Mouse (Mus musculus): ENCODE measurements around the gene H2-K1. TPM values are rescaled to one million over a fixed set of nuclear protein-coding genes. Genes with fewer than 3 reads are reported as not detected.

Gene H2-K1
- polyA plus RNA-seq, 1 experiment: 298 TPM

- Histone ChIP-seq H3K36me3 (ENCODE audit: control insufficient read depth, insufficient read depth, low read length) (no peaks in the 10 kb centered on the region), H3K4me1 (ENCODE audit: control insufficient read depth, insufficient read depth, low read length) (peaks cover 34% of the 10 kb centered on the region), H3K27me3 (ENCODE audit: control insufficient read depth, insufficient read depth, low read length) (no peaks in the 10 kb centered on the region), H3K4me3 (ENCODE audit: control insufficient read depth, low read depth, low read length) (peak within 1 kb of the TSS; percentile 82), H3K27ac (ENCODE audit: control insufficient read depth, insufficient read depth, low read depth, low read length) (peak within 1 kb of the TSS; percentile 93)
- TF ChIP-seq POLR2A (IDR thresholded peaks at IDR 0.05; ENCODE audit: control insufficient read depth, low read depth, low read length) (peak; percentile 94), CTCF (IDR thresholded peaks at IDR 0.05; ENCODE audit: control insufficient read depth, insufficient read depth, insufficient replicate concordance, low read depth, low read length) (no peak)
Observed at GRCm38 (mm10) chr17:34031465-34032173, 31.5 kb upstream of the H2-K1 start, which contains the start of the genes Slc39a7 and Rxrb. Gene Slc39a7, minus strand, starts transcription at chr17:34031682. Gene Rxrb, plus strand, starts transcription at chr17:34031812.

- Histone ChIP-seq H3K27ac (ENCODE audit: control insufficient read depth, insufficient read depth, low read depth, low read length) (peak overlapping the region; percentile 58), H3K4me3 (ENCODE audit: control insufficient read depth, low read depth, low read length) (peak overlapping the region; percentile 82), H3K27me3 (ENCODE audit: control insufficient read depth, insufficient read depth, low read length) (no peaks in the 10 kb centered on the region), H3K4me1 (ENCODE audit: control insufficient read depth, insufficient read depth, low read length) (peaks cover 41% of the 10 kb centered on the region), H3K36me3 (ENCODE audit: control insufficient read depth, insufficient read depth, low read length) (no peaks in the 10 kb centered on the region)
- TF ChIP-seq CTCF (IDR thresholded peaks at IDR 0.05; ENCODE audit: control insufficient read depth, insufficient read depth, insufficient replicate concordance, low read depth, low read length) (no peak), POLR2A (IDR thresholded peaks at IDR 0.05; ENCODE audit: control insufficient read depth, low read depth, low read length) (no peak)
Observed at GRCm38 (mm10) chr17:34030861-34031326, 30.7 kb upstream of the H2-K1 start.

GRCm38 (mm10) chr17:34029890-34030595 is 29.9 kb upstream of the H2-K1 start:
- no peak overlapping the region for H3K4me3 ChIP-seq (ENCODE audit: control insufficient read depth, low read depth, low read length)
- peaks cover 46% of the 10 kb centered on the region for H3K4me1 ChIP-seq (ENCODE audit: control insufficient read depth, insufficient read depth, low read length)
- TF ChIP-seq POLR2A (IDR thresholded peaks at IDR 0.05; ENCODE audit: control insufficient read depth, low read depth, low read length) (no peak), CTCF (IDR thresholded peaks at IDR 0.05; ENCODE audit: control insufficient read depth, insufficient read depth, insufficient replicate concordance, low read depth, low read length) (no peak)
- no peaks in the 10 kb centered on the region for H3K36me3 ChIP-seq (ENCODE audit: control insufficient read depth, insufficient read depth, low read length)
- H3K27me3 ChIP-seq (ENCODE audit: control insufficient read depth, insufficient read depth, low read length): no peaks in the 10 kb centered on the region
- H3K27ac ChIP-seq (ENCODE audit: control insufficient read depth, insufficient read depth, low read depth, low read length): no peak overlapping the region

GRCm38 (mm10) chr17:34029150-34029889 is 29.2 kb upstream of the H2-K1 start:
- Histone ChIP-seq H3K4me3 (ENCODE audit: control insufficient read depth, low read depth, low read length) (no peak overlapping the region), H3K4me1 (ENCODE audit: control insufficient read depth, insufficient read depth, low read length) (peaks cover 49% of the 10 kb centered on the region), H3K27me3 (ENCODE audit: control insufficient read depth, insufficient read depth, low read length) (no peaks in the 10 kb centered on the region), H3K36me3 (ENCODE audit: control insufficient read depth, insufficient read depth, low read length) (no peaks in the 10 kb centered on the region), H3K27ac (ENCODE audit: control insufficient read depth, insufficient read depth, low read depth, low read length) (no peak overlapping the region)
- TF ChIP-seq POLR2A (IDR thresholded peaks at IDR 0.05; ENCODE audit: control insufficient read depth, low read depth, low read length) (no peak), CTCF (IDR thresholded peaks at IDR 0.05; ENCODE audit: control insufficient read depth, insufficient read depth, insufficient replicate concordance, low read depth, low read length) (no peak)

- peaks cover 52% of the 10 kb centered on the region for H3K4me1 ChIP-seq (ENCODE audit: control insufficient read depth, insufficient read depth, low read length)
- H3K27ac ChIP-seq (ENCODE audit: control insufficient read depth, insufficient read depth, low read depth, low read length): no peak overlapping the region
- no peak for TF ChIP-seq POLR2A (IDR thresholded peaks at IDR 0.05; ENCODE audit: control insufficient read depth, low read depth, low read length)
Observed at GRCm38 (mm10) chr17:34028501-34029149, 28.5 kb upstream of the H2-K1 start.

GRCm38 (mm10) chr17:34027656-34028223 is 27.6 kb upstream of the H2-K1 start, which contains the start of gene H2-Ke6:
Gene H2-Ke6, minus strand, starts transcription at chr17:34028060.
- no peak for TF ChIP-seq CTCF (IDR thresholded peaks at IDR 0.05; ENCODE audit: control insufficient read depth, insufficient read depth, insufficient replicate concordance, low read depth, low read length)
- peak; percentile 61 for TF ChIP-seq POLR2A (IDR thresholded peaks at IDR 0.05; ENCODE audit: control insufficient read depth, low read depth, low read length)
- Histone ChIP-seq H3K36me3 (ENCODE audit: control insufficient read depth, insufficient read depth, low read length) (no peaks in the 10 kb centered on the region), H3K27ac (ENCODE audit: control insufficient read depth, insufficient read depth, low read depth, low read length) (peak within 1 kb of the TSS; percentile 52), H3K27me3 (ENCODE audit: control insufficient read depth, insufficient read depth, low read length) (no peaks in the 10 kb centered on the region), H3K4me1 (ENCODE audit: control insufficient read depth, insufficient read depth, low read length) (peaks cover 47% of the 10 kb centered on the region), H3K4me3 (ENCODE audit: control insufficient read depth, low read depth, low read length) (peak within 1 kb of the TSS; percentile 83)

More at GRCm38 (mm10) chr17:34028501-34029149, 28.5 kb upstream of the H2-K1 start:
- Histone ChIP-seq H3K4me3 (ENCODE audit: control insufficient read depth, low read depth, low read length) (no peak overlapping the region), H3K27me3 (ENCODE audit: control insufficient read depth, insufficient read depth, low read length) (no peaks in the 10 kb centered on the region), H3K36me3 (ENCODE audit: control insufficient read depth, insufficient read depth, low read length) (no peaks in the 10 kb centered on the region)
